Mouse (Mus musculus) embryonic facial prominence, embryonic 12.5 days (tissue): ENCODE data around the gene Ndufa8. TPM values are rescaled to one million over a fixed set of nuclear protein-coding genes. Genes with fewer than 3 reads are reported as not detected.

ENCODE experiments used
- ATAC-seq: fragments of 200-750 bp; cut with Nextera tagmentation; 2 replicates; pipeline ENCODE4 v1.8.0; 2017; ENCODE audit not compliant: insufficient number of reproducible peaks, insufficient read depth, low FRiP score, low TSS enrichment
- H3K27ac ChIP-seq: fragments of 300-500 bp; sonication (generic); 2 replicates; pipeline ENCODE4 v1.5.1; 2016; ENCODE audit warnings: mild to moderate bottlenecking
- H3K27me3 ChIP-seq: fragments of 300-500 bp; sonication (generic); 2 replicates; pipeline ENCODE4 v1.6.1; 2016; ENCODE audit warnings: mild to moderate bottlenecking, moderate library complexity
- H3K36me3 ChIP-seq: fragments of 300-500 bp; sonication (generic); 2 replicates; pipeline ENCODE4 v1.6.1; 2016; ENCODE audit warnings: mild to moderate bottlenecking
- H3K4me1 ChIP-seq: fragments of 300-500 bp; sonication (generic); 2 replicates; pipeline ENCODE4 v1.6.1; 2016
- H3K4me2 ChIP-seq: fragments of 300-500 bp; sonication (generic); replicated peaks from 2 replicates; pipeline ENCODE4 v1.6.1; 2016; ENCODE audit warnings: mild to moderate bottlenecking, moderate library complexity
- H3K4me3 ChIP-seq: fragments of 300-500 bp; sonication (generic); 2 replicates; pipeline ENCODE4 v1.5.1; 2016; ENCODE audit warnings: mild to moderate bottlenecking
- H3K9ac ChIP-seq: fragments of 300-500 bp; sonication (generic); 2 replicates; pipeline ENCODE4 v1.6.1; 2016; ENCODE audit warnings: mild to moderate bottlenecking, moderate library complexity
- H3K9me3 ChIP-seq: fragments of 300-500 bp; sonication (generic); 2 replicates; pipeline ENCODE4 v1.6.1; 2016; ENCODE audit warnings: mild to moderate bottlenecking, moderate library complexity
- WGBS: fragments of 180-500 bp; shearing (Covaris S2); methylation state at CpG from one replicate; pipeline ENCODE4 v1.1.7; 2016; 5-methylcytosine and 5-hydroxymethylcytosine counted together
- polyA plus RNA-seq: library from polyadenylated mRNA; unstranded; fragments of >200 nt; fragmentation: Nextera tagmentation; extraction: Ambion mirVana; gene quantifications from 2 replicates; pipeline ENCODE4 v1.2.1, GENCODE M21; 2016

Ndufa8 gene
- polyA plus RNA-seq, 1 experiment from 2014 or later: 185 TPM

DNA sequence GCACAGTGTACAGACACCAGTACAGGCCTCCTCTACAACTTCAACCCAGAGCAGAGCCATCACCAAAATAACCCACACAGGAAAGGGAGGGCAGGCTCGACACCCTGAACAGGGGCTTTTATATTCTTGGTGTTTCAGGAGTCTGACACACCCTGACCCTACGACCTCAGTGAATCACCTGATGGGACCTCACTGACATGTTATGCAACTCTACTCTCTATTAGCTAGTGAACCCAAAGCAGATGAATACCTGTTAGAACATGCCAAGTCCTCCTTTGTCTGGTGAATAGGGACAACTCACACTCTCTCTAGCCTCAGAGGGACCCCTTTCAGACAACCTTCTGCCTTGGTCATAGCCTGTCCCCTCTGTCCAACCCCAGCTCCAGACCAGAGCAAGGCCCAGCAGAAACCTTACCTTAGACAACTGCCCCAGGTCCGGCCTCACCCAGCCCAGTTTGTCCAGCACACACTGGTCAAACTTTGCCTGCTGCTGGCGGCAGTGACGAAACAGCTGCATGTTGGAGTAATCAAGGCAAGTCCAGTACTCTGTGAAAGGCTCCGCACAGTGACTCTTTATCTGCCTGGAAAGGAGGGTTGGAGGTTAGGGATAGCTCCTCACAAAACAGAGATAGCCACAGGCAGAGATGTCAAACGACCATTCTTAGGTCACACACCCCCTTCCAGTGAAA is 9.8 kb downstream of the Ndufa8 start:
- WGBS: 67% methylated on average over 7 of the region's 7 CpGs
- Histone ChIP-seq H3K27me3 (no peaks in the 10 kb centered on the region), H3K9me3 (no peaks in the 10 kb centered on the region), H3K4me1 (0 out of 2 replicates have a peak, but pooled peaks cover 6% of the 10 kb centered on the region), H3K4me3 (no peak overlapping the region), H3K9ac (no peak overlapping the region), H3K4me2 (no peak overlapping the region), H3K27ac (no peak overlapping the region), H3K36me3 (peaks cover 60% of the 10 kb centered on the region)
- no peak for ATAC-seq

DNA sequence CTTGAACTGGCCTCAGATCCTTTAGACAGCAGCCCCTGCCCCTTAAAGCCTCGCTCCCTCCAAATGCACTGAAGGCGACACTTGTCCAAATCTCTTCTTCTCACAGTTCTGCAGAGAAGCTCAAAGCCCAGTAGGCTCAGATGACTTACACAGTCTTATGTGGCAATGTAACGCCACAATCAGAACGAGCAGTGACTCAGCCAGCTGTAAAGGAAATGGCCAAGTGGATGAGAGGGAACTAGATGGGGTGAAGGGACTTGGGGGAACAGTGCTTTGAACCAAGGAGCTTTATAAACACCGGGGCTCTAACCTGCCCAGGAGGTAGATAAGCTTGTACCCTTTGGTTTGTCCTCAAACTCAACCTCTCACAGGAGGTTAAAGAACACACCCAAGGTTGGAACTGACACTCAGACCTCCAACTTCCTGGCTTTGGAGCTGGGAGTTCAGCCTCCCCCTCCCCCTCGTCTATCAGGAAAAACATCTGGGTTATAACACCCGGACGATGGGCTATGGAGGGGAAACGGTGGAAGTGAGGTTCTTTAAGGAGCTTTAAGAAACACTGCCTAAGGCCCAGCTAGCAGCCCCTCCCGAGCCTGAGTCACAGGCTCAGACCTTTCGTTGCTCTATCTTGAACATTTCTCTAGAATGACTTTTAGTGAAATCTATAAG is 13.7 kb downstream of the Ndufa8 start:
- H3K9ac ChIP-seq: no peak overlapping the region
- no peak overlapping the region for H3K4me3 ChIP-seq
- WGBS: 73% methylated on average over 11 of the region's 11 CpGs
- no peaks in the 10 kb centered on the region for H3K4me1 ChIP-seq
- H3K36me3 ChIP-seq: peaks cover 45% of the 10 kb centered on the region
- ATAC-seq: no peak
- H3K4me2 ChIP-seq: no peak overlapping the region
- H3K9me3 ChIP-seq: 0 out of 2 replicates have a peak, but pooled peaks cover 7% of the 10 kb centered on the region
- H3K27me3 ChIP-seq: no peaks in the 10 kb centered on the region
- no peak overlapping the region for H3K27ac ChIP-seq

DNA sequence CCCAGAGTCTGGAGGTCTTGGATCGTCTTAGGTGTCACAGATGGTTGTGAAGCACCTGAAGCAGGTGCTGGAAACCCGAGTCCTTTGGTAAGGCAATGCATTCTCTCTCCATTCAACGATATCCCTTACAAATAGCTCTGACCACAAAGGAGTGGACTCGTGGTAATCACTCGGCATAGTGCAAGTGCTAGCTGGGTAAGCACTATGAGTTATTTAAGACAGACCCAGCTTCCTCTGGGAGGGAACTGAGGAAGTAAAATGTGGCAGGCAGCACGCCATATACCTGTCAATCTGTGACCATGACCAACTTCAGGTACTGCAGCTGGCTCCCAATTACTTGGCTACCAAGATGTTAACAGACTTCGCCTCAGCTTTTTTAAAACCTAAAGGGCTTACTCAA is 14.3 kb downstream of the Ndufa8 start:
- Histone ChIP-seq H3K27me3 (no peaks in the 10 kb centered on the region), H3K4me2 (no peak overlapping the region), H3K9ac (no peak overlapping the region), H3K4me3 (no peak overlapping the region), H3K4me1 (no peaks in the 10 kb centered on the region), H3K9me3 (0 out of 2 replicates have a peak, but pooled peaks cover 7% of the 10 kb centered on the region), H3K36me3 (peaks cover 45% of the 10 kb centered on the region), H3K27ac (no peak overlapping the region)
- ATAC-seq: no peak
- WGBS: 87% methylated on average over 7 of the region's 7 CpGs

DNA sequence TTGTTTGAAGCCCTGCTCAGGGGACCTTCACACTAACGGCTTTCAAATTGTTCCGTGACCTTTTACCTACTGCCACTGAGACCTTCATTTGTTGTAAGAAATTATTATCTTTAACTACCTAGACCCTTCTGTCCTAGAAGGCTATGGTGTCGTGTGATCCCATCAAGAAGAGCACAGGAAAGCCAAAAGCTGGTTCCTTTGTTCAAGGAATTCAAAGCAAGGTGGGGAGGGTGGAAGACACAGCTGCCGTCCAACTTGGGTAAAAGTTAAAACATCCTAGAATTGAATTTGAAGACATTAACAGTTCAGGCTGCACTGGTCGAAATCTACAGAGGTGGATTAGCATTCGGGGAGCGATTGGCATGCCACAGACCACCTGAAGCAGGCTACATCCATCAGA is 15.2 kb downstream of the Ndufa8 start:
- Histone ChIP-seq H3K4me3 (no peak overlapping the region), H3K36me3 (peaks cover 37% of the 10 kb centered on the region), H3K4me2 (no peak overlapping the region), H3K27me3 (no peaks in the 10 kb centered on the region), H3K9me3 (0 out of 2 replicates have a peak, but pooled peaks cover 7% of the 10 kb centered on the region), H3K27ac (no peak overlapping the region), H3K4me1 (no peaks in the 10 kb centered on the region), H3K9ac (no peak overlapping the region)
- 67% methylated on average over 7 of the region's 7 CpGs for WGBS
- ATAC-seq: no peak

DNA sequence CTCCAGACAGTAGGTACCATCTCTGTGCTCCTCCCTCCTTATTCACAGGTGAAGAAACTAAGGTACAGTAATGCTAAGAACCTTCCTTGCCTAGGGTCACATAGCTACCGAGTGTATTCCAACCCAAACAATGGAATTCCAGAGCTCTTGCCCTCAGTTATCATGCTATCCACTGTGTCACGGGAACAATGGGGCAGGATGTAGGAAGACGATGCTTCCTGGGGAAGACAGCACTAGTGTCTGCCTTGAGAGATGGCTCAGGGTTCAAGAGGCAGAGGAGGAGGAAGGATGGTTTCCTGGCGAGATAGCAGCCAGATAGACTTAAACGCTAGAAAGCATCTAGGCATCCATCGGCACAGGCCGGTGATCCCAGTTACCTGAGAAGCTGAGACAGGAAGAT is 16.3 kb downstream of the Ndufa8 start:
- no peak for ATAC-seq
- 81% methylated on average over 7 of the region's 7 CpGs for WGBS
- Histone ChIP-seq H3K4me1 (no peaks in the 10 kb centered on the region), H3K4me3 (no peak overlapping the region), H3K36me3 (peaks cover 28% of the 10 kb centered on the region), H3K27ac (no peak overlapping the region), H3K9ac (no peak overlapping the region), H3K27me3 (no peaks in the 10 kb centered on the region), H3K4me2 (no peak overlapping the region), H3K9me3 (0 out of 2 replicates have a peak, but pooled peaks cover 7% of the 10 kb centered on the region)

DNA sequence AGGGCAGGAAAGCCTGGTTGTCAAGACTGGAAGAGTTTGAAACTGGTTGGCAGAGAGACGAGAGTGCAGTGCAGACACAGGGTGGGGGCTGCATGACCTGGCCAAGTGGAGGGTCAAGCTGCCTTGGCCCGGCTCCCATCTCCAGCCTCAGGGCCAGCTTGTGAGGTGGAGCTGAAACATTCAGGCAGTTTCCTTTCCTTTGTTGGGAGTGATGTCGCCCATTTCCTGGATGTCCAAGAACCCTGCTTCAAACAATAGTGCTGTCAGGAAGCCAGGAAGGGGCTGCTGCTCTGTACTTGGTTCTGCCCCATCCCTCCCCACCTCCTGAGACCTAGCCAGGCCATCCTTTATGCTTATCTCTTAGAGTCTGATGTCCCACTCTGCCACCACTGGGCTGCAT is 25.9 kb downstream of the Ndufa8 start:
- H3K4me1 ChIP-seq: peaks cover 7% of the 10 kb centered on the region; the same call in 1 of the 2 replicates
- peaks cover 16% of the 10 kb centered on the region for H3K27me3 ChIP-seq
- H3K4me3 ChIP-seq: no peak overlapping the region
- no peak overlapping the region for H3K4me2 ChIP-seq
- no peak overlapping the region for H3K9ac ChIP-seq
- 35% methylated on average over 3 of the region's 3 CpGs for WGBS
- no peak overlapping the region for H3K27ac ChIP-seq
- no peaks in the 10 kb centered on the region for H3K9me3 ChIP-seq
- no peaks in the 10 kb centered on the region for H3K36me3 ChIP-seq
- no peak for ATAC-seq

DNA sequence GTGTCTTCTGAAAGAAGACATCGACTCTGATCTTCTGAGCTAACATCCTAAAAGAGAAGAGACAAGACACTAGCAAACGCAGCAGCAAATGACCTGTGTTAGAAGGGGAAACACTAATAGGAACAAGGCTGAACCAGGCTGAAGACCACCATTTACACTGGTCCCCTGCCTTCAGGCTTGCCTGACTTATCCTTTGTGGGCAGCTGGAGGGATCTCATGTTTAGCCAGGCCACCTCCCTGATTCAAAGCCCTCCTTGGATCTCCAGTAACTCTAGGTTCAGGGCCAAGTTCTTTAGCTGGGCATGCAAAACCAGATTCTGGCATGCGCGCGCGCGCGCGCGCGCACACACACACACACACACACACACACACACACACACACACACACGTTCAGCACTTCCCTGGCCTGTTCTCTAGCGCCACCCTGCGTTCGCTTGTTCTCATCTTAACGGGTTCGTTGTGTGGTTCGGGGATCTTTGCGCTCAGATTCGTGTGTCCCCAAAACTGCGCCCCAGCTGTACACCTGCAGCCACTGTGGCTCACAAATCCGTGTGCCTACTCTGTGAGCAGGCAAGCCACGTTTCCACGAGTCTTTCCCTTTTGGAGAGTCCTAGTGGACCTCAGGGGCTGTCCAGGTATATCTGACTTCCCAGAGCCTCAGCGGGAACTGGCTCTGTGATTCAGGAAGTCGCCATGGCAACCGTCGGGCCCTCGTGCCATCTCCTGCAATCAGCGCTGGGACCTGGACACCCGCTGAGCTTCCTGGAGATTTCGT is 27.6 kb downstream of the Ndufa8 start:
- Histone ChIP-seq H3K9me3 (no peaks in the 10 kb centered on the region), H3K4me3 (peak overlapping the region; percentile 30), H3K9ac (peak overlapping the region; percentile 3), H3K4me1 (peaks cover 7% of the 10 kb centered on the region; the same call in 1 of the 2 replicates), H3K27ac (no peak overlapping the region), H3K36me3 (no peaks in the 10 kb centered on the region), H3K27me3 (peaks cover 16% of the 10 kb centered on the region), H3K4me2 (peak overlapping the region; percentile 64)
- WGBS: 7% methylated on average over 32 of the region's 32 CpGs
- ATAC-seq: peak; percentile 31; the same call in 1 of the 2 replicates

DNA sequence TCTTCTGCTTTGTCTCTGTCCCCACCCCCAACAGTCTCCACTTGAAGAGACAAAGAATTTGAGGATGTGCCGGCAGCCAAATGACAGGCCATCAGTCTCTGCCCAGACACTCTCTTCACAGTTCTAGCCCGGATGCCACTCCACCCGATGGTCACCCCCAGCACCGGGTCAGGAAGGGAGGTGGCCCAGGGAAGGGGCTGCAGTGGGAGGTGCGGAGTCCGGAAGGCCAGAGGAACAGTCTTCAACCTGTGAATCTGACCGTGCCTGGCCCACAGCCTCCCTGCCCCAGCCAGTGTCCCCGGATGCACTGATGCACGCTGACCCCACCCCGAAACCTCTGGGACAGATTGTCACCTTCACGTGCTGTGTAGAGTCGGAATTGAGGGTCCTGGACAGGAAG is 36.2 kb downstream of the Ndufa8 start:
- H3K27me3 ChIP-seq: peaks cover 17% of the 10 kb centered on the region
- 64% methylated on average over 12 of the region's 12 CpGs for WGBS
- H3K4me2 ChIP-seq: no peak overlapping the region

DNA sequence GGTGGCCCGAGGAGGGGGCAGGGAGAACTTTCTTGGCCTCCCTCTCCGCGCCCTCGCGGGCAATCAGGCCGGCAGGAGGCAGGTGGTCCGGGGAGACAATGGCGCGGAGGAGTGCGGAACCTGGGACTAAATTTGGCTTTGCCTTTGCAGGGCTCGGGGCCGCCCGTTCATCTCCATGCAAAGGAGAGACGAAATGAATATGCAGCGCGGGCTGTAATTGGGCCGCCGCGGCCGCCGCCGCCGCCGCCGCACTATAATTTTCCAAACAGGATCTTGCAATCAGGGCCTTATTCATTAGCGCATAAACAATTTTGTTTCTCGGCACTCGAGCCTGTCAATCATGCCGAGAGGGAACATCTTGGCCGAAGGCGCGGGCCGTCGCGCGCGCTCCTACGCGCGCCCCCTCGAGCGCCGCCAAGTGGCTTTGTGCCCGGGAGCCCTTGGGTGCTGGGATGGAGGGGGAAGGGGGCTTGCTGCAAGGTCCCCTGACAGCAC is 37.8 kb downstream of the Ndufa8 start:
- ATAC-seq: no peak
- under 1% methylated on average over 44 of the region's 44 CpGs for WGBS
- Histone ChIP-seq H3K36me3 (no peaks in the 10 kb centered on the region), H3K4me2 (peak overlapping the region; percentile 81), H3K4me1 (peaks cover 16% of the 10 kb centered on the region), H3K4me3 (peak overlapping the region; percentile 44), H3K9me3 (no peaks in the 10 kb centered on the region), H3K27ac (no peak overlapping the region), H3K27me3 (peaks cover 17% of the 10 kb centered on the region), H3K9ac (peak overlapping the region; percentile 57)

More for the DNA sequence above, 36.2 kb downstream of the Ndufa8 start:
- H3K4me3 ChIP-seq: no peak overlapping the region
- no peak overlapping the region for H3K27ac ChIP-seq
- no peaks in the 10 kb centered on the region for H3K9me3 ChIP-seq
- no peak for ATAC-seq
- H3K36me3 ChIP-seq: no peaks in the 10 kb centered on the region
- H3K9ac ChIP-seq: no peak overlapping the region
- H3K4me1 ChIP-seq: peaks cover 16% of the 10 kb centered on the region

DNA sequence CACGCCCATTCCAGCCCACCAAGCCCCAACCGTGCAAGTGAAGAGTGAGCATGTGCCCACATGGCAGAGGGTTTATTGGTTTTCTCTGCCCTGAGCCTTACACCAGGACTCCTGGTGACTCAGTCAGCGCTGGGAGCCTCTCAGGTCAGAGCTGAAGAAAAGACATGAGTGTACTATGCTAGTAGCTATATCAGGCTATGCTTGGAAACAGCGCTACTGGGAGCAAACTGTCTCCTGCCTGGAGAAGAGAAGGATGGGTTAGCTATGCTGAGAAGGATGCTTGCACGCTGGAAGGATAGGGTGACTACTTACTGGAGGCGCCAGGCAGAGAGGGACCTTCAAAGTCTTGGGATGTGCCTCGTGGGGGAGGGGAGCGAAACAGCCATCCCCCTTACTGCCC is 38.6 kb downstream of the Ndufa8 start:
- H3K9ac ChIP-seq: 0 out of 2 replicates have a peak overlapping the region, but pooled peaks have one; percentile 57
- H3K4me1 ChIP-seq: peaks cover 16% of the 10 kb centered on the region
- WGBS: 38% methylated on average over 8 of the region's 8 CpGs
- peak overlapping the region; percentile 81 for H3K4me2 ChIP-seq
- no peaks in the 10 kb centered on the region for H3K36me3 ChIP-seq
- H3K9me3 ChIP-seq: no peaks in the 10 kb centered on the region
- ATAC-seq: no peak
- no peak overlapping the region for H3K27ac ChIP-seq
- no peak overlapping the region for H3K4me3 ChIP-seq
- H3K27me3 ChIP-seq: peaks cover 17% of the 10 kb centered on the region

DNA sequence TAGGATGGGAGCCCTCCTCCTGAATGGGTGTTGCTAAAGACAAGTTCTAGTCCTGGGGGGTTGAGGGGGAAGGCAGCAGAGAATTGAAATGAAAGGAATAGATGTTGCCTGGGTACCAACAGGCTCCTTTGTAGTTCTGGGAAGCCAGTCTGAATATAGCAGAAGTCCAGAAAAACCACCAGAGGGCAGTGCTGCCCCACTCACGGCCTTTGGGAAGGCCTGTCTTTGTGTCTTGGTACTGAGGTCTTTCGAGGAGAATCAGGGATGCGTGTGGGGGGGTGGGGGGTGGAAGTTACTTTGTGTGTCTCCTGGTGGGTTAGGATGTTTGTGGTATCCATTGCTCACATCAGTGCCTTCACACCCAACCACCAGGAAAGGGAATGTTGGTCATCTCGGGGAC is 39.8 kb downstream of the Ndufa8 start:
- 24% methylated on average over 4 of the region's 4 CpGs for WGBS
- Histone ChIP-seq H3K27ac (no peak overlapping the region), H3K4me2 (no peak overlapping the region), H3K4me3 (no peak overlapping the region), H3K9me3 (no peaks in the 10 kb centered on the region), H3K4me1 (peaks cover 16% of the 10 kb centered on the region), H3K36me3 (no peaks in the 10 kb centered on the region), H3K9ac (no peak overlapping the region), H3K27me3 (peaks cover 23% of the 10 kb centered on the region)
- no peak for ATAC-seq
